Mouse (Mus musculus): Measurements from ENCODE around the gene Mrps7.

DNA sequence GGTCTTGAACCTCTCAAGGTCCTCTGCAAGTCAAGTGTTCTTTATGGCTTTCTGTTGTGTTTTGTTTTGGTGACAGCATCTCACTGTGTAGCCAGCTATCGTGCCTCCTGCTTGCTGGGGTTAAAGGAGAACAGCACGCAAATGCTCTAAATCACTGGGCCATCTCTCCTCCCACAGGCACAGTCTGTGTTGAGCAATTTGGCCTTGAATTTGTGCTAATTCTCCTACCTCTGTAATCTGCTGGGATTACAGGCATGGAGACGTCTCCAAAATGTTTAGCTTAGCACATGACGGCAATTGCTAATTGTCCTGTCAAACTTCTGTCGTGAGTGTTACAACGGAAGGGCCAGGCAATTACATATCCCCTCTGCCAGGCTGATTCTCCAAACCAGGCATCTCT lies 7.4 kb downstream of the Mrps7 start:
- no peak for TF ChIP-seq CTCF (IDR thresholded peaks at IDR 0.05; ENCODE audit: low read depth, low read length)
- TF ChIP-seq GATA1 (IDR thresholded peaks at IDR 0.05; ENCODE audit: borderline replicate concordance, low read length) = no peak
- no peak for TF ChIP-seq TAL1 (conservative IDR thresholded peaks at IDR 0.05; ENCODE audit: low read depth, low read length)
- no peak for TF ChIP-seq POLR2AphosphoS5 (IDR thresholded peaks at IDR 0.05; ENCODE audit: insufficient replicate concordance, low read depth, low read length)

Data from G1E (cell line).